Mouse (Mus musculus) megakaryocyte, embryonic 14.5 days (primary cell): Measurements from ENCODE around the gene Map7d3. TPM values are rescaled to one million over a fixed set of nuclear protein-coding genes. Genes with fewer than 3 reads are reported as not detected.

Experiments
- H3K27me3 ChIP-seq: replicated peaks from 2 replicates; pipeline ENCODE3; 2012; ENCODE audit warnings: inconsistent platforms
- H3K36me3 ChIP-seq: replicated peaks from 2 replicates; pipeline ENCODE3; 2012; ENCODE audit warnings: low read length, inconsistent platforms, mixed read lengths
- H3K4me1 ChIP-seq: 2 replicates; pipeline ENCODE4 v1.6.1; 2012; ENCODE audit warnings: inconsistent platforms
- H3K4me3 ChIP-seq: replicated peaks from 2 replicates; pipeline ENCODE3; 2012; ENCODE audit warnings: moderate library complexity, mild to moderate bottlenecking, inconsistent platforms
- H3K9me3 ChIP-seq: 2 replicates; pipeline ENCODE4 v1.6.1; 2012; ENCODE audit warnings: inconsistent platforms
- FLI1 ChIP-seq: IDR thresholded peaks from 2 replicates; pipeline ENCODE4 v1.6.1; 2012; ENCODE audit warnings: low read length, inconsistent platforms, mixed read lengths
- GATA1 ChIP-seq: IDR thresholded peaks from 3 replicates; pipeline ENCODE4 v1.6.1; 2012; ENCODE audit warnings: mixed read lengths, low read length, inconsistent platforms, borderline replicate concordance
- polyA plus RNA-seq: library from polyadenylated mRNA; stranded (reverse); fragments of >175 nt; gene quantifications from 2 replicates; pipeline ENCODE4 v1.2.3, GENCODE M21; 2012; ENCODE audit warnings: low replicate concordance; ENCODE audit not compliant: insufficient read depth

Gene Map7d3
- polyA plus RNA-seq, 1 experiment = 0.37 TPM

GRCm38 (mm10) chrX:56773329-56773728 is 48.8 kb downstream of the Map7d3 start:
- Histone ChIP-seq H3K4me1 (peaks cover 37% of the 10 kb centered on the region), H3K36me3 (peaks cover 49% of the 10 kb centered on the region), H3K4me3 (no peak overlapping the region), H3K9me3 (no peaks in the 10 kb centered on the region), H3K27me3 (peaks cover 6% of the 10 kb centered on the region)
- TF ChIP-seq FLI1 (no peak), GATA1 (no peak)

GRCm38 (mm10) chrX:56771751-56772150 is 50.4 kb downstream of the Map7d3 start:
- no peak for TF ChIP-seq FLI1
- no peak for TF ChIP-seq GATA1

GRCm38 (mm10) chrX:56769838-56770237 is 52.3 kb downstream of the Map7d3 start:
- peaks cover 49% of the 10 kb centered on the region for H3K4me1 ChIP-seq

More at GRCm38 (mm10) chrX:56771751-56772150, 50.4 kb downstream of the Map7d3 start:
- peaks cover 6% of the 10 kb centered on the region for H3K27me3 ChIP-seq
- no peak overlapping the region for H3K4me3 ChIP-seq
- H3K4me1 ChIP-seq = peaks cover 49% of the 10 kb centered on the region
- H3K9me3 ChIP-seq = no peaks in the 10 kb centered on the region
- H3K36me3 ChIP-seq = peaks cover 52% of the 10 kb centered on the region

GRCm38 (mm10) chrX:56760257-56760760 is 61.8 kb downstream of the Map7d3 start:
- Histone ChIP-seq H3K4me1 (no peaks in the 10 kb centered on the region), H3K4me3 (no peak overlapping the region), H3K27me3 (no peaks in the 10 kb centered on the region), H3K9me3 (no peaks in the 10 kb centered on the region), H3K36me3 (peaks cover 71% of the 10 kb centered on the region)
- TF ChIP-seq FLI1 = no peak
- TF ChIP-seq GATA1 = no peak

More at GRCm38 (mm10) chrX:56769838-56770237, 52.3 kb downstream of the Map7d3 start:
- no peaks in the 10 kb centered on the region for H3K9me3 ChIP-seq
- no peak overlapping the region for H3K4me3 ChIP-seq
- peaks cover 51% of the 10 kb centered on the region for H3K36me3 ChIP-seq
- peaks cover 6% of the 10 kb centered on the region for H3K27me3 ChIP-seq
- TF ChIP-seq FLI1 (no peak), GATA1 (no peak)

DNA sequence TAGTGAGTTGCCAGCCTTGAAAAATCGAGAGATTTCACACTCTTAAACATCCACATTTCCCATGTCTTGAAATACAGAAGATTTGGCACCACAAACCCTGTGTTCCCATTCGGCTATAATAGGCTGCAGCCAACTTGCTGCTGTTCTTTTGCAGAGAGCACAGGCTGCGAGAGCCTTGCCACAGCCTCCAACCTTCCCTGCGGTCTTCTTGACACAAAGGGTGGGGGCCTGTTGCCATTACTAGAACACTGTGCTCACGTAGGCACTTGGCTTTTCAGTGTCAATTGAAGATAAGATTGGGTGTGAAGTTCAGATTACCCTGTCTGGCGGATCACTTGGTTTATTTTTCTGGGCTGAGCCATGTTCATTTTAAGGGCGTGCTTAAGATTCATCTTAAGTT is 65.8 kb downstream of the Map7d3 start:
- peaks cover 4% of the 10 kb centered on the region for H3K27me3 ChIP-seq
- no peaks in the 10 kb centered on the region for H3K9me3 ChIP-seq
- TF ChIP-seq GATA1 = no peak
- no peak for TF ChIP-seq FLI1
- H3K36me3 ChIP-seq = peaks cover 87% of the 10 kb centered on the region
- peaks cover 19% of the 10 kb centered on the region for H3K4me1 ChIP-seq
- no peak overlapping the region for H3K4me3 ChIP-seq

GRCm38 (mm10) chrX:56755646-56756045 is 66.5 kb downstream of the Map7d3 start:
- Histone ChIP-seq H3K4me3 (no peak overlapping the region), H3K27me3 (peaks cover 4% of the 10 kb centered on the region), H3K9me3 (no peaks in the 10 kb centered on the region), H3K4me1 (peaks cover 23% of the 10 kb centered on the region), H3K36me3 (peaks cover 85% of the 10 kb centered on the region)
- TF ChIP-seq GATA1 (no peak), FLI1 (no peak)

DNA sequence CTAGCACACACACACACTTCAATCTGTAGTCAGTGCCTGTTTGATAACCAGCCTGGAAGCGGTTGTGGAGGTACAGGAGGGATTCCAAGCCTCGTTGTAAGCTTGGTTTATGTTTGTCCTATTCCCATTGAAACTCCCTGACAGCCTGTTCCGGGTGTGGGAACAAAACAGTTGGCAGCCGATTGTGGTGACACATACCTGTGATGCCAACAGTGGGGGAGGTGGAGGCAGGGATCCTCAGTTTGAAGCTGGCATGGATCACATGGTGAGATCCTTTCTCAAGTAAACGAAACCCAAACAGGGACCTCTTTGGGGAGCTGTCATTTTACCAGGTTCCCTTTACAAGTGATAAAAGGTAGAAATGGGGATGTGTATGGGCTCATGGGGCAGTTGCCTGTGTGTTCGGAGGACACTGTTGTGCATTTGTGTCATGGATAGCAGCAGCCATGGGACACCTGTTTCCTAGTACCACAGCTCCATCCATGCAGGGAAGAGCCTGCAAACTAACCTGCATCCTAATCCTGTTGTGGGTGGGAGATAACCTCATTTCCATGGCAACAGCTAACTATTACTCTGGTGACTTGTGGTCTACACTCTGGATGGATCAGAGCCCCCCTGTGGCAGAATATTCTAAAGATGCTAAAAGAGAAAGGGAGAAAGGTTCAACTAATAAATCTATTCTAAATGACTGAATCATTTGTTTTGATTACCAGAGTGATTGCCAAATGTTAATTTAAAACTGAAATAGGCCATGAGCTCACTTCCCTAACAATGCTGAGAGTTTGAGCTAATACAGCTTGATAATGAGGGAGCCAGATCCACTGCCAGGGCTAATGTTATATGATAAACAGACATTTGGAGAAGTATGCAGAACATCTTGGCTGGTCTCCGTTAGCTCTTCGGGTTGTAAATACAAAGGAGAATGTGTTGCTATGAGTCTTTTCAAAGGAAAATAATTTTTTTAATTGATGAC is 68.5 kb downstream of the Map7d3 start:
- H3K9me3 ChIP-seq = no peaks in the 10 kb centered on the region
- H3K4me1 ChIP-seq = peaks cover 28% of the 10 kb centered on the region
- peaks cover 4% of the 10 kb centered on the region for H3K27me3 ChIP-seq
- H3K36me3 ChIP-seq = peaks cover 80% of the 10 kb centered on the region
- TF ChIP-seq FLI1 (no peak), GATA1 (no peak)
- H3K4me3 ChIP-seq = no peak overlapping the region

- Histone ChIP-seq H3K27me3 (peaks cover 4% of the 10 kb centered on the region), H3K4me1 (peaks cover 36% of the 10 kb centered on the region), H3K9me3 (no peaks in the 10 kb centered on the region), H3K36me3 (peaks cover 78% of the 10 kb centered on the region), H3K4me3 (no peak overlapping the region)
- TF ChIP-seq FLI1 (no peak), GATA1 (no peak)
These were observed 70.0 kb downstream of the Map7d3 start for GRCm38 (mm10) chrX:56752144-56752543.

DNA sequence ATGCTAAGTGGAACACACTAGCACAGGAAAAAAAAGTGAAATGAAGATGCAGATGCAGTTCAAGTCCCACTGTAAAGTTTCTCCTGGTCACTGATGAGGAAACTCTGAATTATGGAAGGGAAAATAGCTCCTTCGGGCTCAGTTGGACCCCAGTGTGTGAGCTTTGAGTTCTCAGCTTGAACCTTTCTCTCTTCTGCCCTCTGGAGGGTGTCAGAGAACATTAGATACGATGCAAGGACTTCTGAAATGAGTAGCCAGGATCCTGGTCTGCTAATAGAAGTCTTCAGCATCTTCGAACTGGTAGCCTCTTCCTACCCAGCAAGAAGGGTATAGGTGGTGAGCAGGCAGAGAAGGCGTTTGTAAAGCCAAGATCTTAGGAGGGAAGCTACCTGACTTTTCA is 70.6 kb downstream of the Map7d3 start:
- no peaks in the 10 kb centered on the region for H3K9me3 ChIP-seq
- peaks cover 4% of the 10 kb centered on the region for H3K27me3 ChIP-seq
- H3K36me3 ChIP-seq = peaks cover 80% of the 10 kb centered on the region
- H3K4me1 ChIP-seq = peaks cover 37% of the 10 kb centered on the region
- TF ChIP-seq FLI1 (no peak), GATA1 (no peak)
- no peak overlapping the region for H3K4me3 ChIP-seq

Other genes starting within 250 kb of the Map7d3 start
- gene Mmgt1, start 224.3 kb downstream of the Map7d3 start, polyA plus RNA-seq = 0.57 TPM in 1 of 2 replicates, not detected in the other
- 41.0 and 51.9 TPM in 2 replicates for gene Slc9a6, start 212.6 kb downstream of the Map7d3 start, polyA plus RNA-seq
- gene Fhl1, start 90.5 kb downstream of the Map7d3 start, polyA plus RNA-seq = 11.4 and 40.0 TPM in 2 replicates
- 0.32 TPM in 1 of 2 replicates, not detected in the other for gene Adgrg4, start 47.8 kb upstream of the Map7d3 start, polyA plus RNA-seq
- not detected in 2 replicates for gene Brs3, start 220.7 kb upstream of the Map7d3 start, polyA plus RNA-seq
- gene Htatsf1, start 231.3 kb upstream of the Map7d3 start, polyA plus RNA-seq = 5.9 and 20.8 TPM in 2 replicates